Mouse (Mus musculus) urinary bladder, postnatal 14 days (tissue): Measurements from ENCODE around the gene Suds3.
A peak's percentile ranks its signal among the peaks of the same experiment; 100 is the strongest.

ENCODE experiments used
- DNase-seq: peaks from one replicate; pipeline ENCODE4 v3.0.0; 2021; ENCODE audit warnings: low spot score

Gene Suds3

GRCm38 (mm10) chr5:117111774-117112112 lies 4.2 kb downstream of the Suds3 start:
- DNase-seq = no peak

GRCm38 (mm10) chr5:117111064-117111773 lies 4.7 kb downstream of the Suds3 start:
- DNase-seq = no peak

- no peak for DNase-seq
Observed at GRCm38 (mm10) chr5:117109522-117109921, 6.4 kb downstream of the Suds3 start.

GRCm38 (mm10) chr5:117108731-117109130 lies 7.2 kb downstream of the Suds3 start:
- no peak for DNase-seq

GRCm38 (mm10) chr5:117108292-117108691 lies 7.6 kb downstream of the Suds3 start:
- DNase-seq = peak; percentile 24

GRCm38 (mm10) chr5:117105761-117106160 lies 10.2 kb downstream of the Suds3 start:
- DNase-seq = no peak

GRCm38 (mm10) chr5:117104329-117104728 lies 11.6 kb downstream of the Suds3 start:
- no peak for DNase-seq

- DNase-seq = no peak
Observed at GRCm38 (mm10) chr5:117103194-117103929, 12.6 kb downstream of the Suds3 start.

GRCm38 (mm10) chr5:117099742-117100141 lies 16.2 kb downstream of the Suds3 start:
- DNase-seq = no peak

- no peak for DNase-seq
Observed at GRCm38 (mm10) chr5:117099008-117099407, 16.9 kb downstream of the Suds3 start.

- peak; percentile 52 for DNase-seq
Observed at GRCm38 (mm10) chr5:117096716-117097115, 19.2 kb downstream of the Suds3 start.

- peak; percentile 44 for DNase-seq
Observed at GRCm38 (mm10) chr5:117094431-117094830, 21.5 kb downstream of the Suds3 start.

- no peak for DNase-seq
Observed at GRCm38 (mm10) chr5:117089786-117090185, 26.1 kb downstream of the Suds3 start.

- DNase-seq = no peak
Observed at GRCm38 (mm10) chr5:117089147-117089546, 26.8 kb downstream of the Suds3 start.

GRCm38 (mm10) chr5:117087718-117088117 lies 28.2 kb downstream of the Suds3 start:
- no peak for DNase-seq

GRCm38 (mm10) chr5:117069498-117069894 lies 46.4 kb downstream of the Suds3 start:
- no peak for DNase-seq

- no peak for DNase-seq
Observed at GRCm38 (mm10) chr5:117068808-117069497, 47.0 kb downstream of the Suds3 start.

GRCm38 (mm10) chr5:117068181-117068580 lies 47.7 kb downstream of the Suds3 start:
- DNase-seq = no peak

- DNase-seq = no peak
Observed at GRCm38 (mm10) chr5:117061251-117061650, 54.7 kb downstream of the Suds3 start.

- no peak for DNase-seq
Observed at GRCm38 (mm10) chr5:117060484-117061130, 55.3 kb downstream of the Suds3 start.

GRCm38 (mm10) chr5:117049940-117050339 lies 66.0 kb downstream of the Suds3 start:
- DNase-seq = no peak

GRCm38 (mm10) chr5:117045101-117045500 lies 70.8 kb downstream of the Suds3 start:
- DNase-seq = no peak

- DNase-seq = no peak
Observed at GRCm38 (mm10) chr5:117042661-117043060, 73.3 kb downstream of the Suds3 start.
